Mouse (Mus musculus) heart, postnatal 25 days (tissue): ENCODE measurements around the gene Rorb. TPM values are rescaled to one million over a fixed set of nuclear protein-coding genes. Genes with fewer than 3 reads are reported as not detected.
A peak's percentile ranks its signal among the peaks of the same experiment; 100 is the strongest.

Source experiments
- DNase-seq: peaks from one replicate; pipeline ENCODE4 v3.0.0; 2022; ENCODE audit warnings: low spot score
- intact Hi-C: fragments of 180-260 bp; cut with DNase I; formaldehyde crosslinking; loops from one replicate; pipeline ENCODE4 v1.15.1; 2025
- total RNA-seq, 2 experiments: library from RNA; stranded (reverse); gene quantifications; 2 replicates each; pipeline ENCODE4 v1.2.3; 2021

Rorb gene
- total RNA-seq = under 1 TPM; 0.29 to 0.39 TPM

DNA sequence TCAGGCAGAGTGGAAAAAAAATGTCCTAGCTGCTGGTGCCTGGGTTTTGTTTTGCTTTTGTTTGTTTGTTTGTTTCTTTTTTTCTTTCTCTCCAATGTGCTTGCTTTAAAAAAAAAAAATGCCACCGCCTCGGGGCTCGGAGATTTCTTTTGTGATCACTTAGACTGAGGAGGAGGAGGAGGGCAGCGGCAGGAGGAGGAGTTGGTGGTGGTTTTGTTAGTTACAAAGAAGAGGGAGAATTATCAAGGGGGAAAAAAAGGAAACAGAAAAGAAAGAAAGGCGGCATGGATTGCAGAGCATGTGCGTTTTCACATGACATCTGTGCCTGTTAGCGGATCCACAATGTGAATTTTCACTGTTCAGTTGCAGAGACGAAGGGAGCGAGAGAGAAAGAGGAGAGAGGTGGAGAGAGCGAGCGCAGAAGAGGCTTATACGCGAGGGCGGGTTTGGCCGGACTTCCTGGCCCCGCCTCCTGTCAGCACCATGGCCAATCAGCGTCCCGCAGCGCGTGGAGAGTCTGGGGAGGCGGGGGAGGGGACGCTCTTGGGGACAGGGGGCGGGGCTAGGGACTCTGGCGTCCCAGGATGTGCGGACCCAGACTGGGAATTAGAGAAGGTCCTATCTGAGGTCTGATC lies at the start of gene Rorb:
TSS of gene Rorb (minus strand) at position 404 of the 635 bp plus-strand sequence.
- intact Hi-C loops = no loop called here
- DNase-seq = peak; percentile 37

DNA sequence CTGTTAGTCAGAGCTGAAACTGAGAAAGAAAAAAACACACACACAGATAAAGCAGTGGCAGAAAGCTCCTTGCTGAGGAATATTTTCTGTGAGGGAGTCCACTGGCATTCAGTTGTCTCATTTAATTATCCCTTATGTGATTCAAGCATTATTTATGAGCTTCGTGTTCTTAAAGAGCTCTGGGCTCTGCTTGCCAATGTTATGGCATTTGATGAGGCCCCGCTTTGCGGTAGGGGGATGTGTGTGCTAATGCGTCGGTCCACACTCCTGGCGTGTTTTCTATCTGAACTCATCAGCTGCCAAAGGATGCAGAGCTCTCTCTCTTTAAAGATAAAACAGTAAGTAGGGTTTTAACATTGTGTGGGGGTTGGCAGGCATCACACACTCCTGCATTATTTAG lies 37.9 kb upstream of the Rorb start:
- intact Hi-C loops = no loop called here
- DNase-seq = no peak

DNA sequence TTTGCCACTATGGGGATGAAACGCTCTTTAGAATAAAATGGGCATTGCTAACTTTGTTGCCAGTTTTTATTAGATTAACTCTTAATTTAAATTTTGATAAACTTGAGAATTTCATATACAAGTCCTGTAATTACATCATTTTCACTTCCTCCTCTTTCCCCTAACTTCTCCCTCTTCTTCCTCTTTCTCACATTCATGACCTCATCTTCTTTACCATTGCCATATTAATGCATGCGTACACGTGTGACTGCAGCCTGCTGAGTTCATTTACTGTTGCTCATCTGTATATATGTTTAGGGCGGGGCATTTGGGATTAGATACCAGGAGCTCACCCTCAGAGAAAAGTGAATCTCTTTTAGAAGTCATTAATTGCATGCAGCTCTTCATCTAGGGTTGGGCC lies 33.5 kb upstream of the Rorb start:
- intact Hi-C loops = no loop called here
- DNase-seq = no peak

DNA sequence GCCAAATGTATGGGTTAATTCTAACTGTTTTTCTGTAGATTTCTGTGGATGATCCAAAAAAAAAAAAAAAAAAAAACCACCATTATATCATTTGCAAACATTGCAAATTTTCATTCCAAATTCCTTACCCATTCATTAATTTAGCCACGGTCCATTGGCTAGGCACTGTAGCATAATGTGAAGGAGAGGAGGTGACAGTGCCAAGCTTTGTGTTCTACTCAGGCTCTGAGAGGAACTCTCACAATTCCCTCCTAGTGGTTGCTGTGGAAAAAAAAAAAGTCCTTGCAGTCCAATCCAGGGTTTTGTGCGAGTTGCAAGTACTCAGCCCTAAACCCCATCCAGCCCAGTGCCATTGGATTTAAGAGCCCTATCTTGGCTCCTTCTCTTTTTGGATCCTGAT lies 25.9 kb upstream of the Rorb start:
- DNase-seq = no peak
- intact Hi-C loops = no loop called here

DNA sequence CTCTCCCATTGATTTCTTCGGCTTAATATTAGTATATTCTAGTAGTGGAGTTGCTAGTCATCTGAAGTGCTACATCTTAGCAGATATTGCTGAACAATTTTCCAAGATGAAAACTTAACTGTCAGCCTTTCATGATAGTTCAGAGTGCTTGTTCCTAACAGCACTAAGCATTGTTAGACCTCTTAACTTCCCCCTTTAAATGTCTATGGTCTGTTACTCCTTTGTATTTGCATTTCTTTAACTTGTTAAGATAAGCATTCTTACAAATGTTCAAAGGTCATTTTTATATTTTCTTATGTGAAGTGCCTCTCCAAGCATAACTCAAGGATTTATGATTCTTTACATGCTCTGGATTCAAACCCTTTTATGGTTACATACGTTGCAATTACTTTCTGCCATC lies 24.8 kb upstream of the Rorb start:
- no peak for DNase-seq
- intact Hi-C loops = no loop called here

DNA sequence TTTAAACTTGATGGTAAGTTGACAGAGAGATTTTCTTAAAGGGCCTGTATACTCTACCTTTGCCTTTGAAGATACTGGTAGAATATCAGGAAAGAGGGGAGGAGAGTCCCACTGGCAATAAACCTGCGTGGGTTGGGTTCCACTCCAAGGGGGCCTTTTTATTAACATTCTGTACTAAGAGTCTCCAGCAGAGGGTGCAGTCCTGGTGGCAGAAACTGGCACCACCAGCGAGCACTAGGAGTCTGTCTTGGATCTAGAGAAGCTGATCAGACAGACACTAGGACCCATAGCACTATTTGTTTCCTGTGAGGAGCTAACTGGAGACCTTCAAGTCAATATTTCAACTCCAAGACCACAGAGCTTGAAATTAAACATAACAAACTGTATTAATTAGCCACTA lies 11.3 kb upstream of the Rorb start:
- no peak for DNase-seq
- intact Hi-C loops = no loop called here

DNA sequence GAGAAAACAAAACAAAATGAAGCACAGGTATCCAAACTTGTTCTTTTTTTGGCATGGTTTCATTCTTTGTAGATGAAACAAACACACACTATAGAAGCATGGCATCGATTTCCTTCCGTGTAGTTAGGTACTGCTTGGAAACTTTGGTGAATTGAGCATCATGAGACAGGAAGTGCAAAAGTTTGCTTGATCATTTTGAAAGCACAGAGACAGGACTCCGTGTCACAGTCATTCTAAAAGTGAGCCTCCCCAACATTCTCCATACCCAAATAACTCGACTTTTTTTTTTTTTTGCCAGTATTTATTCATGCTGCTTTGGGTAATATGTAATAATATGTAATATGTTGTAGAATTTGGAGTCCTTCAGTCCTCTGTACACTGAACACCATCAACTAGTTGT lies 1.2 kb upstream of the Rorb start:
- intact Hi-C loops = no loop called here
- no peak for DNase-seq

DNA sequence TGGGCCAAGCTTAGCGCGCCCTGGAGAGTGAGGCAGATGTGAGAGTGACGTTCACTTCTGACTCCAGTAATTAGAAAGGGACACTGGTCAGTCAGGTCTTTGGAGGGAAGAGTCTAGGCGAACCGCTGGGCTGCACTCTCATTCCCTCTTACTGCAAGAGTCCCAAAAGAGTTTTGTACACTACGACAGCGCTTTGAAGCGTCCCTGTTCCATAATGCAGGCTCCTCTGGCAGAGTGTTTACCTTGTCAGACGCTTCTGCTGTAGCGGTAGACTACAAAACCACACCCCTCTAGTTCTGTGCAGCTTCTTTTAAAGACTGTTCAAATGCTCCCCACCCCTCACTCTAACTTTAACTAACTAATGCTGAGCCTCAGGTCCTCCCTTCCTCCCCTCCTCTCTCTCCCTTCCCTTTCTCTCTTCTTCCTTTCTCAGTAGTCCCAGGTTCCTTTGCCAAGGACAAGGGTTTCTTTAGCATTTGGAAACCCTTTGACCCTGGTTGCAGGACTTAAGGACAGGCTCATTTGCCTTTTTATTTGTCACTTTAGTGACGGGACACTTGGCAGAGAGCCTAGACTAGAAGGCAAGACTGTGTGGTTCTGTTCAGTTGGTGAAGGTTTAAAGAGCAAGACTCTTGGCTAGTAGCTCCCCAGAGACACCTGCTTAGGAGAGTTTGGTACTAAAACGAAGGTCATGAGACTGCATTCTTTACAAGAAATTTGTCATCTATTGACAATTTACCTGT lies 603 bp upstream of the Rorb start:
- no peak for DNase-seq
- intact Hi-C loops = no loop called here

DNA sequence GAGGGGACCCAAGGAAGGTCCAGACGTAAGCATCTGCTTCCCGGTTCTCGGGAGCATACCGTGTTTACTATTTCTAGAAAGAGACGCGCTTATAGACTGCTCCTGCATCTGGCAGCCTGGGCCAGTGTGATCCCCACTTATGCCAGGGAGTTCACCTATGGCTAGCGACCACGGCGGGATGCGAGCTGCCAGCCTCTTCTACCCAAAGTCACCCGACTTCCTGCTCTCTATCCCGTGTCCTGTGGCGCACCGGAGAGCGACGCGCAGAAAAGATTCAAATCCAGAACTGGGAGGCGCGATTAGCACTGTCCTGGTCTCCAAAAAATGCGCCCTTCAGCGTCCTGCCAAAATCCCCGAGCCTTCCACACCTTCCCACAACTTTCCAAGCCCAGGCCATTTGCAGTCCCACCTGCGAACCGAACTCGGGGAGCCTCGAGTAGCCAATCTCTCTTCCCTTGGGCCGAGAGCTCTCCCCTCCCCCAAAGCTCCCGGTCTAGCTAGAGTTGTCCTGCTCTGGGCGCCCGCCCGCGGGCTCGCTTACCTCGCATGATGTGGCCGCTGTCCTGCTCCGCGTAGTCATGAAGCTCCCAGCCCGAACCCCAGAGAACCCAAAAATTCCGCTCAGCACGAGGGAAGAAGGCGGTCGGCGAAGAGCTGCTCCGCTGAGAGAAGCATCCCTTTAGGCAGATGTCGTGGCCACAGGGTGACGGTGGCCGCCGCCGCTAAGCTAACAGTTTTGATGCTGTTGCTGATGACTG lies 806 bp downstream of the Rorb start:
- intact Hi-C loops = no loop called here
- no peak for DNase-seq

DNA sequence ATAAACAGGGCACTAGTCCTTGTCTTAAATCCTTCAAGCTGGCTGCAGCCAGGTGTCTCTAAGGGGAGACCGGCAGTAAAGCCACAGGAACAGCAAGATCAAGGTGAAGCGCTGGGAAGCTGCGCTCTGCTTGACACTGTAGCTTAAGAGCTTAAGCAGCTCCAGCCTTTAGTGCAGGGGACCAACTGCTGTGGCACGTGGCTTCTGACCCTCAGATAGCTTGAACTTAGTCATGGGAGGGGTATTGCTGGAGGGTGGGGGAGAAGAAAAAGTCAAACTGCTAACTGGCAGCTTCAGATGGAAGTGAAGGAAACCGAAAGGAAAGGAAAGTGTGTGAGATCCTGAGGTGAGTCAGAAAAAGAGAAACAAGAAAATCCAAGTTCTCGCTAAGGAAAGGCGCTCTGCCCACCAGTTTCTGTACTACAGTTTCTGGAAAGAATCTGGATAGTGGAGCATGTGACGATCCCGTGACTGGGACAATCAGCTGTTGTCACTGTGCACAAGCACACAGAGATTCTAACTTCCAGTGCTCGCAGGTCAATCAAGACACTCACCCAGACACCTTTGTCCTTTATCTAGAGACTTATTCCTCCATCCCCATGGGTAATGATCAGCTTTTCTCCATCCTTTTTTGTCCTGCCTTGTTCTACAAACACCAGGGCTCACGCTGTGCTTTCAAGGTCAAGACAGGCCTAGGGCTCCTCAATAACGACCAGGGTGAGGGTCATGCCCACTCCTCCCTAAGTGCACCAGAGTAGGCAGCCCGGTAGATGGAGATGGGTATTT lies 2.2 kb downstream of the Rorb start:
- intact Hi-C loops = no loop called here

DNA sequence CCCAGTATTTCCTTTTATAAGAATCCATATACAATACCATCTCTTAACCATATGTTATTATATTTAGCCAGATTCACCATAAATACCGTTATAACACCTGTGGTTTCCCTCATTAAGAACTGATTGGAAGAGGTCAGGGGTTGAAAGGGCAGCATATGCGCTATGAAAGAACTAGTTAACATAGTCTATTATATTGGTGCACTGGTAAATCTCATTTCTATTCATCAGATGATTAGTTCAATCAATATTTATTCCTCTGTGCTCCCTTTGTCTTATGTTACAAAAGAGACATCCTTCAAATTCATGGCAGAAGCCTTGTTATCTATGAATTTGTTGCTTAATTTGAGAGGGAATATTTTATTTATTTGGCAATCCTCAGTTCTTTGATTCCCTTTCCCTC lies 6.4 kb downstream of the Rorb start:
- intact Hi-C loops = no loop called here
- DNase-seq = no peak

More for the DNA sequence above, 2.2 kb downstream of the Rorb start:
- DNase-seq = no peak

DNA sequence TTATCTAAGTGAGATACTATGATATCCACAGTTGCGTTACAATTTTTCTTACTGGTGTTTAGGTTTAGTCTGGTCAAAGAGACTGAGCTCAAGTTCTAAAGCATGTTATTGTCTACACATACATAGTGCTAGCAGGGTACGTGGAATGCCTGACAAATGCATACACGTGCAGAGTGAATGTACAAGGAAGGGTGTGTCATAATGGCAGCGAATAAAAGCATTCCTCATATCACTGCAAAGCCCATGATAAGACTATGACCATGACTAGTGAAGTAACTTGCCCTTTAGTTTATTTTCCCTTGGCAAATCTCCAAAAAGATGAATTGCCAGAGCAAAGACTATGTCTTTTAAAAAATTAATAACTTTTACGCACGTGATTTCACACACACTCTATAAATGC lies 13.8 kb downstream of the Rorb start:
- intact Hi-C loops = no loop called here
- DNase-seq = no peak

DNA sequence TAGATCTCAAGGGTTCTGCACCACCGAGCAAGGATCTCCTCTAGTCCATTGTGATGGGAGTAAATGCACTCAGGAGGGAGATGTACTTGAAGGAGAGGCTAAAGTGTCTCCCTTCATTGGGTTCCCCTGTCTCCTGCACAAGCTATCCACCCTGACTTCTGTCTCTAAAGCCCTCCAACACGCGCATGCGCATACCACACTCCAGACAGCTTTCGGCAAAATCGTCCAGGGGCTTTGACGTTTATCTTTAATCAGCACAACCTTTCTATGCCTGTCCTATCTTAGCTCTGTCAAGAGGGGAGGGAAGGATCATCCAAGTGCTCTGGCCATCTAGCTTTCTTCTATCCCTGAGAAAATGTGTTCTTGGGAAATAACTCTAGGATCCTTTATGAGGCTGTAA lies 21.6 kb downstream of the Rorb start:
- intact Hi-C loops = no loop called here
- no peak for DNase-seq

DNA sequence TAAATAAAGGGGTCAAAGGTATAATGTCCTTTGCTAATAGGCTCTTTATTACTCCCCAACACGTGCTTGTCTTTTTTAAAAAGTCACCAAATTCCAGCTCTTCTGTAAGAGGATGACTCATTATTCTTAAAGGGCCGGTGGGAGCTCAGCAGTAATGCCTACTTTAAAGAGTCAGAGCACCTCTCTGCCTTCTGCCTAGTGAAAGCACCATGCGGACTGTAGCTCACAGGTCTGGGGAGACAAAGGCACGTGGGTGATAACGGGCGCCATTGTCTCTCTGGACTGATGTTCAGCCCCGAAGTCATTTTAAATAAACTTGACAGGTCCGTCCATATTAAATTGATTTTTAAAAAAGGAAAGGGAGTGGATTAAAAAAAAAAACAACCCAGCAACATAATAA lies 33.1 kb downstream of the Rorb start:
- intact Hi-C loops = no loop called here
- DNase-seq = no peak

DNA sequence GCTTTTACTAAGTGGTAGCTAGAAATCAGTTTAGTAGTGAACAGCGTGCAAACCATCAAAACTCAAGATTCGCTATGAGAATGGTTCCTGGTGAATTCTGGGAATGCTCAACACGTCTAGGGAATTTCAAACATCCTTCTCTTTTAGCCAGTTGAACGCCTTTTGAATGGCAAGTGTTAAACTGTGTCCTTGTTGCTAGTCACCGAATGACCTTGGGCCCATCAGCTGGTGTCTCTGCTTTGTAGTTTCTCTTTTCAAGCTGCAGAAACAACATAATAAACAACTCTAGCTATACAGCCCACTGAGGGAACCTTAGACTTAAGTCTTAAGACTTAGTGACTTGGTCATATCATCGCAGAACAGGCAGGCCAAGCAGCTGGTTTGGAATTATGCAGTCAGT lies 36.2 kb downstream of the Rorb start:
- intact Hi-C loops = no loop called here
- DNase-seq = no peak

DNA sequence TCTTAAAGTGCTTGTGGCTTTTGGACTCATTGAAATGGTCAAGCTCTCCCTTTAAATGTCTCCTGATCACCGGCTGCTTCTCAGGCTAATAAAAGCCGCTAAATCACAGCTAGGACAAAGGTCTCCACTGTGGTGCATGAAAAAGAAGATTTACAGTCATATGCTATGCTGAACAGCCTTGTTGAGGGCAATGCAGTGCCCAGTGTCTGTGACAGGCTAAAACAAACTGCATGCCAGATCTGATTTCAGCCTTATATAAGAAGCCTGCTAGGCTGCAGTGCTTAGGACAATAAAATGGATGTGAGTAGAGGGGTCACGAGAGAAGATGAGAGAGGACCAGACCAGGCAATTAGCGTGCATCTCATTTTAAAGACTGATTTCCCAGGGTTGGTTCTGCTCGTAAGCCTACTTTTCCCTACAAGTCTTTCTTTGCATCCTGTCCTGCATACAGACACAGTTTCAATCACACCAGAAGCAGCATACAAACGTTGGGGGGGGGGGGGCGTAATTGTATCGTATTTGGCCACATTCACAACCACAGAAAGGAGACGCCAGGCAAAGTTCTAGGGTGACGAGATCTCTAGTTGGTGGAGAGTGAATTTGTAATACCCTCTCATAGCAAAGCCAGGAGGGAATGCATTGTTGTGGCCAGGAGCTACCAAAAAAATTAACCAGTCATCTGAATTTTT lies 52.1 kb downstream of the Rorb start:
- intact Hi-C loops = no loop called here
- no peak for DNase-seq

DNA sequence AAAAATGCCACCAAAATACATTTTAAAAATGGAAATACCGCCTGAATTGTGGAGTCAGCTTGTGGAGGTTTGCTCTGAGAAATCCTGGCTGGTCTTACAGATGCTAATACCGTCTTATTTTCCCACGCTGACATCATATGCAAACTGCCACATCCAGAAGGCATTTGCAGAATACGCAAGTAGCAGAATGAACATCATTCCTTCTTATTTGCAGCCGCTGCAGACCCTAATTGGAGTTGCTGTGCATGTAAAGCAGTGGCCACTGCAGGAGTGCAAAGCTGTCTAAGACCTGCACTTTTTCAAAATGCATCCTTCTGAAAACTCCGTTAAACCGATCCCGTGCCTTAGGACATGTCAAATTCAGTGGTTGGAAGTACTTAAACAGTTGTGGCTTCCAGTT lies 52.8 kb downstream of the Rorb start:
- intact Hi-C loops = no loop called here
- no peak for DNase-seq

DNA sequence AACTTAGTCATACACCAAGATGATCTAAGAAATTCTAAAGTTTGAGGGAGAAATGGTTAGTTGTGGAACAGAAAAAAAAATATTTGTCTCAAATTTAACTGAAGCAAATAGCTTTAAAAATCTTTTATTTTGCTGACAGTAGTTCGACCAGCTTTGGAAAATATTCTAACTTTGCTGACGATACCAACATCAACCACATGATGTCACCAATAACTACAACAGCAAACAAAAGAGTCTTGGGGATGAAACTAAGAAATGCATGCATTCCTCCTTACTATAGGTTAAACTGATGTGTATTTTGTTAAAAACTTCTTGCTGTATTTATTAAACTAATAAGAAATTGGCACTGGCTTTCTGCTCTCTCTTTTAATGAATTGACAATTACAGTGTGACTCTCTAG lies 67.9 kb downstream of the Rorb start:
- intact Hi-C loops = no loop called here
- DNase-seq = no peak

DNA sequence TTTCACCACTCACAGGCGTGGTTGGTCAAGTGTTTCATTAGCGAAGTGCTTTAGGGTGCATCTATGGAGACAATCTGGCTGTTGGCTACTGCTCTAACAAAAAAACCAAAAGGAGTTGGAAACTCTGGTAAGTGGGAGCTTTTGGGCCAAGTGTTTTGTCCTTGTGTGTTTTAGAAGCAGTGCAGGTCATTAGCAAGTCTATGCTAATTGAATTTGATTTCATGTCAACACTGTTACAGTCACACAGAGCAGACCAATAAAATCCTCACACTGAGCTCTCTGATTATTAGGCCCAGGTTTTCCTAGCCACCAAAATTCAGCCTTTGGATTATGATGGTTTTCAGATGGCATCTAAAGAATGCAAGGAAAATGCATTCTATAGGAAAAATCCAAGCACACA lies 70.2 kb downstream of the Rorb start:
- DNase-seq = no peak
- intact Hi-C loops = no loop called here
